Mouse (Mus musculus) limb, embryonic 10.5 days (tissue): Measurements from ENCODE around the gene Xylb. TPM values are rescaled to one million over a fixed set of nuclear protein-coding genes. Genes with fewer than 3 reads are reported as not detected.

Experiments used
- DNase-seq: peaks from one replicate; pipeline ENCODE4 v3.0.0-alpha.2; 2017; ENCODE audit warnings: low spot score
- H3K27ac ChIP-seq: fragments of 300-500 bp; sonication (generic); 2 replicates; pipeline ENCODE4 v1.5.1; 2016; ENCODE audit warnings: mild to moderate bottlenecking
- H3K27me3 ChIP-seq: fragments of 300-500 bp; sonication (generic); 2 replicates; pipeline ENCODE4 v1.6.1; 2016; ENCODE audit warnings: low read depth, mild to moderate bottlenecking; ENCODE audit not compliant: poor library complexity, severe bottlenecking
- H3K36me3 ChIP-seq: fragments of 300-500 bp; sonication (generic); 2 replicates; pipeline ENCODE4 v1.6.1; 2016; ENCODE audit warnings: mild to moderate bottlenecking, moderate library complexity
- H3K4me1 ChIP-seq: fragments of 300-500 bp; sonication (generic); 2 replicates; pipeline ENCODE4 v1.6.1; 2016
- H3K4me3 ChIP-seq: fragments of 300-500 bp; sonication (generic); 2 replicates; pipeline ENCODE4 v1.5.1; 2016; ENCODE audit warnings: mild to moderate bottlenecking, moderate library complexity
- H3K9me3 ChIP-seq: fragments of 300-500 bp; sonication (generic); replicated peaks from 2 replicates; pipeline ENCODE4 v1.6.1; 2016; ENCODE audit warnings: mild to moderate bottlenecking
- WGBS: fragments of 180-500 bp; shearing (Covaris S2); methylation state at CpG from one replicate; pipeline ENCODE4 v1.1.7; 2016; 5-methylcytosine and 5-hydroxymethylcytosine counted together
- polyA plus RNA-seq: library from polyadenylated mRNA; unstranded; fragments of >200 nt; fragmentation: Nextera tagmentation; extraction: Ambion mirVana; gene quantifications from 2 replicates; pipeline ENCODE4 v1.2.1, GENCODE M21; 2016

Xylb gene
- polyA plus RNA-seq, 1 experiment from 2014 or later, result 12.8 TPM

GRCm38 (mm10) chr9:119375556-119375955 is 18.4 kb downstream of the Xylb start:
- Histone ChIP-seq H3K27me3 (no peaks in the 10 kb centered on the region), H3K9me3 (no peaks in the 10 kb centered on the region), H3K36me3 (peaks cover 34% of the 10 kb centered on the region), H3K4me1 (peaks cover 19% of the 10 kb centered on the region), H3K27ac (no peak overlapping the region; the same call in 1 of the 2 replicates), H3K4me3 (no peak overlapping the region)
- DNase-seq, result no peak
- 61% methylated on average over 6 of the region's 6 CpGs for WGBS

- Histone ChIP-seq H3K4me3 (no peak overlapping the region), H3K27me3 (no peaks in the 10 kb centered on the region), H3K4me1 (peaks cover 7% of the 10 kb centered on the region), H3K36me3 (peaks cover 51% of the 10 kb centered on the region), H3K27ac (no peak overlapping the region), H3K9me3 (no peaks in the 10 kb centered on the region)
- 94% methylated on average over 4 of the region's 4 CpGs for WGBS
- DNase-seq, result no peak
Observed at GRCm38 (mm10) chr9:119378231-119378630, 21.1 kb downstream of the Xylb start.

- no peak for DNase-seq
- Histone ChIP-seq H3K27ac (no peak overlapping the region), H3K27me3 (no peaks in the 10 kb centered on the region), H3K4me3 (no peak overlapping the region), H3K4me1 (no peaks in the 10 kb centered on the region), H3K36me3 (peaks cover 76% of the 10 kb centered on the region), H3K9me3 (no peaks in the 10 kb centered on the region)
- 68% methylated on average over 6 of the region's 6 CpGs for WGBS
Observed at GRCm38 (mm10) chr9:119382603-119383002, 25.4 kb downstream of the Xylb start.

GRCm38 (mm10) chr9:119388956-119389355 is 31.8 kb downstream of the Xylb start:
- Histone ChIP-seq H3K36me3 (peaks cover 37% of the 10 kb centered on the region), H3K4me3 (no peak overlapping the region), H3K4me1 (no peaks in the 10 kb centered on the region), H3K27ac (no peak overlapping the region), H3K9me3 (no peaks in the 10 kb centered on the region), H3K27me3 (no peaks in the 10 kb centered on the region)
- WGBS, result 59% methylated on average over 5 of the region's 5 CpGs
- peak; percentile 70 for DNase-seq

- H3K27ac ChIP-seq, result no peak overlapping the region
- 78% methylated on average over 2 of the region's 2 CpGs for WGBS
- H3K36me3 ChIP-seq, result peaks cover 26% of the 10 kb centered on the region
- no peak for DNase-seq
- no peaks in the 10 kb centered on the region for H3K4me1 ChIP-seq
- H3K4me3 ChIP-seq, result no peak overlapping the region
- no peaks in the 10 kb centered on the region for H3K9me3 ChIP-seq
- H3K27me3 ChIP-seq, result no peaks in the 10 kb centered on the region
Observed at GRCm38 (mm10) chr9:119390214-119390613, 33.0 kb downstream of the Xylb start.

GRCm38 (mm10) chr9:119394808-119395207 is 37.6 kb downstream of the Xylb start:
- H3K27ac ChIP-seq, result no peak overlapping the region
- no peaks in the 10 kb centered on the region for H3K9me3 ChIP-seq
- no peak overlapping the region for H3K4me3 ChIP-seq
- peaks cover 7% of the 10 kb centered on the region for H3K4me1 ChIP-seq
- WGBS, result 66% methylated on average over 1 of the region's 1 CpGs
- DNase-seq, result no peak
- no peaks in the 10 kb centered on the region for H3K27me3 ChIP-seq
- H3K36me3 ChIP-seq, result 0 out of 2 replicates have a peak, but pooled peaks cover 9% of the 10 kb centered on the region

- peak overlapping the region; percentile 95 for H3K4me3 ChIP-seq
- WGBS, result 9% methylated on average over 7 of the region's 7 CpGs
- peak overlapping the region; percentile 100 for H3K27ac ChIP-seq
Observed at GRCm38 (mm10) chr9:119401351-119401750, 44.2 kb downstream of the Xylb start.

GRCm38 (mm10) chr9:119401801-119402214 is 44.6 kb downstream of the Xylb start, which contains the start of gene Acvr2b:
Gene Acvr2b (plus strand): TSS chr9:119402118.
- Histone ChIP-seq H3K9me3 (no peaks in the 10 kb centered on the region), H3K27ac (peak within 1 kb of the TSS; percentile 100), H3K4me3 (peak within 1 kb of the TSS; percentile 95), H3K4me1 (peaks cover 36% of the 10 kb centered on the region), H3K36me3 (peaks cover 21% of the 10 kb centered on the region), H3K27me3 (no peaks in the 10 kb centered on the region)
- WGBS, result under 1% methylated on average over 18 of the region's 32 CpGs
- DNase-seq, result peak; percentile 99

More at GRCm38 (mm10) chr9:119401351-119401750, 44.2 kb downstream of the Xylb start:
- H3K36me3 ChIP-seq, result peaks cover 17% of the 10 kb centered on the region
- no peaks in the 10 kb centered on the region for H3K9me3 ChIP-seq
- no peaks in the 10 kb centered on the region for H3K27me3 ChIP-seq
- H3K4me1 ChIP-seq, result peaks cover 36% of the 10 kb centered on the region
- no peak for DNase-seq

GRCm38 (mm10) chr9:119402253-119403235 is 45.4 kb downstream of the Xylb start:
- Histone ChIP-seq H3K27ac (peak overlapping the region; percentile 100), H3K36me3 (peaks cover 29% of the 10 kb centered on the region), H3K9me3 (no peaks in the 10 kb centered on the region), H3K27me3 (no peaks in the 10 kb centered on the region), H3K4me3 (peak overlapping the region; percentile 95), H3K4me1 (peaks cover 36% of the 10 kb centered on the region)
- under 1% methylated on average over 120 of the region's 127 CpGs for WGBS
- peak; percentile 77 for DNase-seq

GRCm38 (mm10) chr9:119403236-119403641 is 46.1 kb downstream of the Xylb start:
- peaks cover 36% of the 10 kb centered on the region for H3K36me3 ChIP-seq
- H3K4me3 ChIP-seq, result peak overlapping the region; percentile 95
- H3K27me3 ChIP-seq, result no peaks in the 10 kb centered on the region
- WGBS, result under 1% methylated on average over 26 of the region's 26 CpGs
- H3K27ac ChIP-seq, result peak overlapping the region; percentile 100
- no peaks in the 10 kb centered on the region for H3K9me3 ChIP-seq
- DNase-seq, result peak; percentile 86
- peaks cover 41% of the 10 kb centered on the region for H3K4me1 ChIP-seq

GRCm38 (mm10) chr9:119404090-119404489 is 46.9 kb downstream of the Xylb start:
- peaks cover 44% of the 10 kb centered on the region for H3K36me3 ChIP-seq
- WGBS, result 76% methylated on average over 5 of the region's 5 CpGs
- H3K4me1 ChIP-seq, result peaks cover 48% of the 10 kb centered on the region
- no peaks in the 10 kb centered on the region for H3K9me3 ChIP-seq
- H3K27ac ChIP-seq, result peak overlapping the region; percentile 100
- no peaks in the 10 kb centered on the region for H3K27me3 ChIP-seq
- peak overlapping the region; percentile 95 for H3K4me3 ChIP-seq
- DNase-seq, result no peak

- Histone ChIP-seq H3K9me3 (peaks cover under 1% of the 10 kb centered on the region; the same call in 1 of the 2 replicates), H3K4me3 (no peak overlapping the region), H3K27me3 (no peaks in the 10 kb centered on the region), H3K4me1 (peaks cover 45% of the 10 kb centered on the region), H3K36me3 (peaks cover 80% of the 10 kb centered on the region), H3K27ac (no peak overlapping the region)
- no peak for DNase-seq
- 82% methylated on average over 15 of the region's 15 CpGs for WGBS
Observed at GRCm38 (mm10) chr9:119407884-119408283, 50.7 kb downstream of the Xylb start.
